Mouse (Mus musculus) stomach, embryonic 16.5 days (tissue): ENCODE data around the gene Npm3. TPM values are rescaled to one million over a fixed set of nuclear protein-coding genes. Genes with fewer than 3 reads are reported as not detected.

Source experiments
- ATAC-seq: fragments of 200-750 bp; cut with Nextera tagmentation; 2 replicates; pipeline ENCODE4 v1.8.0; 2017; ENCODE audit warnings: moderate number of reproducible peaks, moderate TSS enrichment; ENCODE audit not compliant: insufficient read depth, low FRiP score
- H3K27ac ChIP-seq: fragments of 300-500 bp; sonication (generic); 2 replicates; pipeline ENCODE4 v1.5.1; 2014; ENCODE audit warnings: low read length
- H3K27me3 ChIP-seq: fragments of 300-500 bp; sonication (generic); 2 replicates; pipeline ENCODE4 v1.6.1; 2014; ENCODE audit warnings: low read length, control low read depth, mixed read lengths; ENCODE audit not compliant: control insufficient read depth, insufficient read depth
- H3K36me3 ChIP-seq: fragments of 300-500 bp; sonication (generic); 2 replicates; pipeline ENCODE4 v1.6.1; 2014; ENCODE audit warnings: low read length; ENCODE audit not compliant: control insufficient read depth, insufficient read depth
- H3K4me1 ChIP-seq: fragments of 300-500 bp; sonication (generic); 2 replicates; pipeline ENCODE4 v1.6.1; 2014; ENCODE audit warnings: low read length, control low read depth, mixed read lengths; ENCODE audit not compliant: control insufficient read depth, insufficient read depth
- H3K4me2 ChIP-seq: fragments of 300-500 bp; sonication (generic); 2 replicates; pipeline ENCODE4 v1.6.1; 2014; ENCODE audit warnings: low read depth, low read length, mixed read lengths
- H3K4me3 ChIP-seq: fragments of 300-500 bp; sonication (generic); replicated peaks from 2 replicates; pipeline ENCODE4 v1.5.1; 2014; ENCODE audit warnings: mild to moderate bottlenecking, low read length
- H3K9ac ChIP-seq: fragments of 300-500 bp; sonication (generic); 2 replicates; pipeline ENCODE4 v1.6.1; 2014; ENCODE audit warnings: low read length
- H3K9me3 ChIP-seq: fragments of 300-500 bp; sonication (generic); replicated peaks from 2 replicates; pipeline ENCODE4 v1.6.1; 2016; ENCODE audit warnings: low read length, control low read depth; ENCODE audit not compliant: control insufficient read depth
- WGBS: fragments of 180-500 bp; shearing (Covaris S2); extraction: QIAGEN DNeasy Blood & Tissue Kit; methylation state at CpG from one replicate; pipeline ENCODE4 v1.1.7; 2014; 5-methylcytosine and 5-hydroxymethylcytosine counted together
- polyA plus RNA-seq: library from polyadenylated mRNA; unstranded; fragments of >200 nt; fragmentation: Nextera tagmentation; extraction: Ambion mirVana; gene quantifications from 2 replicates; pipeline ENCODE4 v1.2.1, GENCODE M21; 2015

The Npm3 gene
- polyA plus RNA-seq, 1 experiment from 2014 or later = 15.6 TPM

GRCm38 (mm10) chr19:45775486-45775885 lies 26.1 kb upstream of the Npm3 start:
- peaks cover 20% of the 10 kb centered on the region for H3K36me3 ChIP-seq
- no peak overlapping the region for H3K4me2 ChIP-seq
- no peak overlapping the region for H3K27ac ChIP-seq

GRCm38 (mm10) chr19:45771501-45771900 lies 22.1 kb upstream of the Npm3 start:
- Histone ChIP-seq H3K9ac (no peak overlapping the region), H3K4me3 (no peak overlapping the region), H3K4me1 (no peaks in the 10 kb centered on the region), H3K27ac (no peak overlapping the region), H3K4me2 (no peak overlapping the region), H3K9me3 (no peaks in the 10 kb centered on the region), H3K27me3 (no peaks in the 10 kb centered on the region), H3K36me3 (peaks cover 43% of the 10 kb centered on the region)
- ATAC-seq = no peak
- WGBS = 87% methylated on average over 5 of the region's 5 CpGs

More at GRCm38 (mm10) chr19:45775486-45775885, 26.1 kb upstream of the Npm3 start:
- no peak for ATAC-seq
- 79% methylated on average over 2 of the region's 2 CpGs for WGBS
- Histone ChIP-seq H3K9me3 (no peaks in the 10 kb centered on the region), H3K9ac (no peak overlapping the region), H3K27me3 (no peaks in the 10 kb centered on the region), H3K4me1 (peaks cover 10% of the 10 kb centered on the region), H3K4me3 (no peak overlapping the region)

GRCm38 (mm10) chr19:45760810-45761209 lies 11.4 kb upstream of the Npm3 start:
- H3K4me3 ChIP-seq = no peak overlapping the region
- H3K27ac ChIP-seq = no peak overlapping the region
- 78% methylated on average over 3 of the region's 3 CpGs for WGBS
- H3K4me1 ChIP-seq = no peaks in the 10 kb centered on the region
- ATAC-seq = no peak
- no peak overlapping the region for H3K9ac ChIP-seq
- peaks cover 34% of the 10 kb centered on the region for H3K36me3 ChIP-seq
- no peak overlapping the region for H3K4me2 ChIP-seq
- no peaks in the 10 kb centered on the region for H3K27me3 ChIP-seq
- H3K9me3 ChIP-seq = no peaks in the 10 kb centered on the region

- no peaks in the 10 kb centered on the region for H3K27me3 ChIP-seq
- H3K9ac ChIP-seq = no peak overlapping the region
- H3K4me2 ChIP-seq = no peak overlapping the region
- no peaks in the 10 kb centered on the region for H3K9me3 ChIP-seq
- peaks cover 38% of the 10 kb centered on the region for H3K36me3 ChIP-seq
- no peak overlapping the region for H3K27ac ChIP-seq
- H3K4me3 ChIP-seq = no peak overlapping the region
- 90% methylated on average over 5 of the region's 5 CpGs for WGBS
- ATAC-seq = no peak
- H3K4me1 ChIP-seq = no peaks in the 10 kb centered on the region
Measured at GRCm38 (mm10) chr19:45758671-45759070, 9.3 kb upstream of the Npm3 start.

GRCm38 (mm10) chr19:45753551-45753950 lies 4.2 kb upstream of the Npm3 start:
- H3K36me3 ChIP-seq = peaks cover 18% of the 10 kb centered on the region
- H3K4me3 ChIP-seq = no peak overlapping the region
- H3K4me1 ChIP-seq = peaks cover 1% of the 10 kb centered on the region
- WGBS = 90% methylated on average over 3 of the region's 3 CpGs
- H3K27me3 ChIP-seq = no peaks in the 10 kb centered on the region
- no peak overlapping the region for H3K27ac ChIP-seq
- no peak overlapping the region for H3K9ac ChIP-seq
- no peak overlapping the region for H3K4me2 ChIP-seq
- ATAC-seq = no peak
- no peaks in the 10 kb centered on the region for H3K9me3 ChIP-seq

- no peak for ATAC-seq
- Histone ChIP-seq H3K9me3 (no peaks in the 10 kb centered on the region), H3K36me3 (peaks cover 15% of the 10 kb centered on the region), H3K9ac (no peak overlapping the region), H3K27ac (no peak overlapping the region), H3K4me1 (peaks cover 6% of the 10 kb centered on the region), H3K4me2 (no peak overlapping the region), H3K27me3 (no peaks in the 10 kb centered on the region), H3K4me3 (no peak overlapping the region)
- 85% methylated on average over 7 of the region's 7 CpGs for WGBS
Measured at GRCm38 (mm10) chr19:45751881-45752280, 2.5 kb upstream of the Npm3 start.

GRCm38 (mm10) chr19:45748691-45749242 lies 624 bp downstream of the Npm3 start:
- peaks cover 24% of the 10 kb centered on the region for H3K27me3 ChIP-seq
- 1% methylated on average over 33 of the region's 33 CpGs for WGBS

GRCm38 (mm10) chr19:45748206-45748605 lies 1.2 kb downstream of the Npm3 start:
- 40% methylated on average over 9 of the region's 9 CpGs for WGBS
- ATAC-seq = no peak
- Histone ChIP-seq H3K4me1 (peaks cover 12% of the 10 kb centered on the region), H3K4me2 (peak overlapping the region; percentile 88), H3K36me3 (no peaks in the 10 kb centered on the region; the same call in 1 of the 2 replicates), H3K27me3 (peaks cover 29% of the 10 kb centered on the region), H3K4me3 (peak overlapping the region; percentile 64), H3K27ac (no peak overlapping the region), H3K9me3 (no peaks in the 10 kb centered on the region), H3K9ac (peak overlapping the region; percentile 75)

More at GRCm38 (mm10) chr19:45748691-45749242, 624 bp downstream of the Npm3 start:
- H3K4me3 ChIP-seq = peak overlapping the region; percentile 64
- ATAC-seq = peak; percentile 24; the same call in 1 of the 2 replicates
- peaks cover 4% of the 10 kb centered on the region; the same call in 1 of the 2 replicates for H3K36me3 ChIP-seq
- H3K4me2 ChIP-seq = peak overlapping the region; percentile 88
- H3K9me3 ChIP-seq = no peaks in the 10 kb centered on the region
- peak overlapping the region; percentile 75 for H3K9ac ChIP-seq
- H3K27ac ChIP-seq = no peak overlapping the region
- H3K4me1 ChIP-seq = peaks cover 11% of the 10 kb centered on the region

GRCm38 (mm10) chr19:45747028-45747867 lies 2.1 kb downstream of the Npm3 start:
- Histone ChIP-seq H3K9me3 (no peaks in the 10 kb centered on the region), H3K4me2 (no peak overlapping the region), H3K9ac (0 out of 2 replicates have a peak overlapping the region, but pooled peaks have one; percentile 14), H3K27ac (no peak overlapping the region), H3K4me1 (peaks cover 21% of the 10 kb centered on the region), H3K27me3 (peaks cover 39% of the 10 kb centered on the region), H3K4me3 (no peak overlapping the region), H3K36me3 (no peaks in the 10 kb centered on the region)
- WGBS = 20% methylated on average over 11 of the region's 11 CpGs
- ATAC-seq = no peak
